Mouse (Mus musculus) heart, postnatal 0 days (tissue): ENCODE measurements around the gene Nodal.

Experiments
- CTCF ChIP-seq: IDR thresholded peaks from 2 replicates; pipeline ENCODE4 v1.5.1; 2016; ENCODE audit warnings: antibody characterized with exemption, control low read depth, low read depth
- EP300 ChIP-seq: IDR thresholded peaks from 2 replicates; pipeline ENCODE4 v1.6.1; 2016; ENCODE audit warnings: antibody characterized with exemption, low read depth

DNA sequence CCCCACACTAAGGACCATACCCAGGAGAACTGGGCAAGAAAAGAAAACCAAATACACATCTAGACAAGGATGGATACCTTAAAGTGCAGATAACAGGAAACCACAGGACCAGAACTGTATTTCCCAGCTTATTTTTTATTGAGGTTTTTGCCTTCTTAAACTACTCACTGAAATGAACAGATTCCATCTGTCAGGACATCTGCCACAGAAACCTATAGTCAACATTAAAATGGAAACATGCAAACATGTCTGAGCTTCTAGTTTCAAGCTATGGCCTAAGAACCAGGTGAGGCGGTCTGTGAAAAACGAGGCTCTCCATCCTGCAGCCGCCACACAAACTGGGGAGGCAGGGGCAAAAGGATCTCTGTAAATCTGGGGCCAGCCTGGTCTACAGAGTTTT, 27.2 kb downstream of the Nodal start:
- TF ChIP-seq CTCF (no peak), EP300 (no peak)
